Mouse (Mus musculus) MEL (cell line): Measurements from ENCODE around the gene Cul1. TPM values are rescaled to one million over a fixed set of nuclear protein-coding genes. Genes with fewer than 3 reads are reported as not detected.

Experiments used
- DNase-seq: peaks from one replicate; pipeline ENCODE4 v3.0.0; 2011; ENCODE audit warnings: low read depth, low spot score
- H3K27ac ChIP-seq: 2 replicates; pipeline ENCODE4 v1.5.1; 2012; ENCODE audit warnings: low read depth, mild to moderate bottlenecking, control low read depth, low read length, moderate library complexity; ENCODE audit not compliant: control insufficient read depth
- H3K27me3 ChIP-seq, 2 experiments: fragments of 150-350 bp in 1 of 2; sonication (generic) in 1 of 2; 2 replicates each; pipeline ENCODE4 v1.6.1; 2012; ENCODE audit warnings: low read length in 2 of 2, mild to moderate bottlenecking in 2 of 2, improper control_type of control experiment in 1 of 2, moderate library complexity in 1 of 2; ENCODE audit not compliant: insufficient read depth in 2 of 2, control insufficient read depth in 1 of 2
- H3K36me3 ChIP-seq, 2 experiments: 2 replicates each; pipeline ENCODE4 v1.6.1; 2012 to 2014; ENCODE audit warnings: low read length in 2 of 2, improper control_type of control experiment in 1 of 2, inconsistent platforms in 1 of 2, mild to moderate bottlenecking in 1 of 2; ENCODE audit not compliant: insufficient read depth in 2 of 2, control insufficient read depth in 1 of 2
- H3K4me1 ChIP-seq, 2 experiments: fragments of 150-350 bp in 1 of 2; sonication (generic) in 1 of 2; 2 replicates each; pipeline ENCODE4 v1.6.1; 2012; ENCODE audit warnings: low read length in 2 of 2, improper control_type of control experiment in 1 of 2, mild to moderate bottlenecking in 1 of 2; ENCODE audit not compliant: insufficient read depth in 2 of 2, control insufficient read depth in 1 of 2
- H3K4me3 ChIP-seq, 2 experiments: fragments of 150-350 bp in 1 of 2; sonication (generic) in 1 of 2; 2 replicates each; pipeline ENCODE4 v1.5.1; 2012; ENCODE audit warnings: low read depth in 2 of 2, low read length in 2 of 2, mild to moderate bottlenecking in 2 of 2, moderate library complexity in 2 of 2, control low read depth in 1 of 2, improper control_type of control experiment in 1 of 2; ENCODE audit not compliant: control insufficient read depth in 1 of 2, insufficient read depth in 1 of 2
- H3K79me2 ChIP-seq: 2 replicates; pipeline ENCODE4 v1.6.1; 2012; ENCODE audit warnings: mild to moderate bottlenecking, low read length, moderate library complexity; ENCODE audit not compliant: control insufficient read depth, poor library complexity, insufficient read depth
- H3K9ac ChIP-seq: 2 replicates; pipeline ENCODE4 v1.6.1; 2012; ENCODE audit warnings: low read depth, mild to moderate bottlenecking, control low read depth, low read length, moderate library complexity; ENCODE audit not compliant: control insufficient read depth, poor library complexity, severe bottlenecking
- H3K9me3 ChIP-seq: fragments of 150-350 bp; sonication (generic); replicated peaks from 2 replicates; pipeline ENCODE4 v1.6.1; 2012; ENCODE audit warnings: mild to moderate bottlenecking, low read length, improper control_type of control experiment, moderate library complexity; ENCODE audit not compliant: insufficient read depth
- CHD1 ChIP-seq: IDR thresholded peaks from 2 replicates; pipeline ENCODE4 v1.6.1; 2012; ENCODE audit warnings: low read depth, mild to moderate bottlenecking, inconsistent platforms, low read length, improper control_type of control experiment
- CHD2 ChIP-seq: IDR thresholded peaks from 2 replicates; pipeline ENCODE4 v1.6.1; 2011; ENCODE audit warnings: low read length, improper control_type of control experiment
- CTCF ChIP-seq, 3 experiments: IDR thresholded peaks in 2 of 3; conservative IDR thresholded peaks in 1 of 3; 2 replicates each; pipeline ENCODE4 v1.5.1; 2011 to 2012; ENCODE audit warnings: low read length in 3 of 3, low read depth in 2 of 3, mild to moderate bottlenecking in 2 of 3, improper control_type of control experiment in 1 of 3, inconsistent platforms in 1 of 3, mixed read lengths in 1 of 3, moderate library complexity in 1 of 3; ENCODE audit not compliant: control insufficient read depth in 1 of 3, insufficient read depth in 1 of 3, poor library complexity in 1 of 3, severe bottlenecking in 1 of 3
- E2F4 ChIP-seq: IDR thresholded peaks from 2 replicates; pipeline ENCODE4 v1.6.1; 2011; ENCODE audit warnings: low read depth, low read length, improper control_type of control experiment, borderline replicate concordance
- ELF1 ChIP-seq: IDR thresholded peaks from 2 replicates; pipeline ENCODE4 v1.6.1; 2014; ENCODE audit warnings: low read depth, mild to moderate bottlenecking, inconsistent platforms, low read length, improper control_type of control experiment, moderate library complexity
- EP300 ChIP-seq, 2 experiments: IDR thresholded peaks; 2 replicates each; pipeline ENCODE4 v1.6.1; 2011; ENCODE audit warnings: improper control_type of control experiment in 2 of 2, low read length in 2 of 2, low read depth in 1 of 2, mild to moderate bottlenecking in 1 of 2
- ETS1 ChIP-seq: IDR thresholded peaks from 2 replicates; pipeline ENCODE4 v1.6.1; 2012; ENCODE audit warnings: low read depth, mild to moderate bottlenecking, inconsistent platforms, low read length, improper control_type of control experiment, moderate library complexity
- GABPA ChIP-seq: IDR thresholded peaks from 2 replicates; pipeline ENCODE4 v1.6.1; 2012; ENCODE audit warnings: low read depth, mild to moderate bottlenecking, inconsistent platforms, low read length, improper control_type of control experiment, moderate library complexity
- GATA1 ChIP-seq: IDR thresholded peaks from 2 replicates; pipeline ENCODE4 v1.6.1; 2011; ENCODE audit warnings: low read depth, low read length, improper control_type of control experiment
- JUND ChIP-seq: IDR thresholded peaks from 2 replicates; pipeline ENCODE4 v1.6.1; 2011; ENCODE audit warnings: low read depth, mild to moderate bottlenecking, improper control_type of control experiment, low read length
- KAT2A ChIP-seq: conservative IDR thresholded peaks from 2 replicates; pipeline ENCODE4 v1.6.1; 2012; ENCODE audit warnings: low read depth, low read length, improper control_type of control experiment, inconsistent platforms
- MYB ChIP-seq: IDR thresholded peaks from 2 replicates; pipeline ENCODE4 v1.6.1; 2011; ENCODE audit warnings: mild to moderate bottlenecking, low read depth, low read length, improper control_type of control experiment
- NELFE ChIP-seq: IDR thresholded peaks from 2 replicates; pipeline ENCODE4 v1.6.1; 2011; ENCODE audit warnings: low read depth, low read length, improper control_type of control experiment
- NRF1 ChIP-seq: IDR thresholded peaks from 2 replicates; pipeline ENCODE4 v1.6.1; 2014; ENCODE audit warnings: low read depth, mild to moderate bottlenecking, inconsistent platforms, low read length, improper control_type of control experiment, moderate library complexity; ENCODE audit not compliant: poor library complexity, insufficient read depth, severe bottlenecking
- POLR2AphosphoS2 ChIP-seq: IDR thresholded peaks from 2 replicates; pipeline ENCODE4 v1.6.1; 2011; ENCODE audit warnings: low read length, improper control_type of control experiment
- RAD21 ChIP-seq: IDR thresholded peaks from 2 replicates; pipeline ENCODE4 v1.6.1; 2011; ENCODE audit warnings: mild to moderate bottlenecking, low read depth, low read length, improper control_type of control experiment
- RCOR1 ChIP-seq: IDR thresholded peaks from 2 replicates; pipeline ENCODE4 v1.6.1; 2012; ENCODE audit warnings: low read depth, mild to moderate bottlenecking, inconsistent platforms, low read length, improper control_type of control experiment
- SIN3A ChIP-seq: IDR thresholded peaks from 2 replicates; pipeline ENCODE4 v1.6.1; 2012; ENCODE audit warnings: low read length, improper control_type of control experiment, inconsistent platforms
- SMC3 ChIP-seq: IDR thresholded peaks from 2 replicates; pipeline ENCODE4 v1.6.1; 2011; ENCODE audit warnings: low read depth, low read length, improper control_type of control experiment
- TBP ChIP-seq: IDR thresholded peaks from 2 replicates; pipeline ENCODE4 v1.8.0; 2011; ENCODE audit warnings: low read depth, low read length, improper control_type of control experiment
- TCF12 ChIP-seq: IDR thresholded peaks from 2 replicates; pipeline ENCODE4 v1.6.1; 2014; ENCODE audit warnings: low read depth, mild to moderate bottlenecking, inconsistent platforms, low read length, improper control_type of control experiment, moderate library complexity
- ZMIZ1 ChIP-seq: IDR thresholded peaks from 2 replicates; pipeline ENCODE4 v1.6.1; 2012; ENCODE audit warnings: low read depth, mild to moderate bottlenecking, inconsistent platforms, low read length, improper control_type of control experiment, moderate library complexity
- polyA plus RNA-seq, 2 experiments: library from polyadenylated mRNA; stranded (reverse) in 1 of 2; unstranded in 1 of 2; fragments of >175 nt in 1 of 2; fragments of >200 nt in 1 of 2; gene quantifications; 2 replicates each; pipeline versions ENCODE4 v1.2.1 to v1.2.4; 2012; ENCODE audit warnings: low replicate concordance in 2 of 2, low read depth in 1 of 2; ENCODE audit not compliant: insufficient read length in 2 of 2, insufficient read depth in 1 of 2, missing spikeins in 1 of 2
- total RNA-seq: library from RNA; depleted of rRNA; stranded (reverse); fragments of 300-350 nt; gene quantifications from 2 replicates; pipeline ENCODE4 v1.2.3, GENCODE M21; 2012

The Cul1 gene
- total and polyA plus RNA-seq, 3 experiments = 40.4 to 58.4 TPM; not detected in 1

- Histone ChIP-seq H3K27me3 (no peaks in the 10 kb centered on the region), H3K9ac (peak overlapping the region; percentile 99), H3K9me3 (no peaks in the 10 kb centered on the region), H3K79me2 (peaks cover 53% of the 10 kb centered on the region), H3K4me1 (peaks cover 7 to 14% of the 10 kb centered on the region in 2 experiments; a peak in 3 of 4 replicates), H3K36me3 (peaks cover 0 to 44% of the 10 kb centered on the region in 2 experiments; a peak in 2 of 4 replicates), H3K4me3 (peak overlapping the region; percentile 22 to 89; a peak in 2 of 4 replicates), H3K27ac (no peak overlapping the region; the same call in 1 of the 2 replicates)
- no peak for DNase-seq
- no peak for TF ChIP-seq E2F4
- no peak for TF ChIP-seq CHD2
- 0 out of 4 replicates have a peak, but pooled peaks of 1 of the 2 experiments have one; percentile 8 for TF ChIP-seq EP300 (IDR thresholded peaks at IDR 0.05; ENCODE audit: low read depth in 1 of 2, low read length in 2 of 2)
- no peak for TF ChIP-seq RCOR1
- no peak for TF ChIP-seq CTCF (IDR thresholded peaks at IDR 0.05 in 2 of 3, conservative IDR thresholded peaks at IDR 0.05 in 1 of 3; ENCODE audit: control insufficient read depth in 1 of 3, insufficient read depth in 1 of 3, low read depth in 2 of 3, low read length in 3 of 3, poor library complexity in 1 of 3, severe bottlenecking in 1 of 3)
- TF ChIP-seq KAT2A = no peak
- no peak for TF ChIP-seq TBP
Observed at GRCm38 (mm10) chr6:47455843-47456242, 2.6 kb downstream of the Cul1 start.

DNA sequence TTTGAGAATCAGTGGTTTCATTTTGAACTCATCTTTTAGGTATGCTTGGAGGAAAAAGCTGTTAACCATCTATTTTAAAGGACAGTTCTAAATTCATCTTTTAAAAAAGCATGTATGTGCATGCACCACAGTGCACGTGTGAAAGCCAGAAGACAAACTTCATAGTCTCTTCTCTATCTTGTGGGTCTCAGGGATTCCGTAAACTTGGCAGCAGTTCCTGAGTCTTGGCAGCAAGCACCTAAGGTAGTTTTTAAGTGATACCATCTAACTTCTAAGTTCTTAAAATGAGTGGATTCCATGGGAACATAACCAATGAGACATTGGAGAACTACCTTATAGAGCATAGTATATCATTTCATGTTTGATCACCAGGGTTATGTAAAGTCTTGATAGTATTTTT, 3.7 kb downstream of the Cul1 start:
- Histone ChIP-seq H3K27ac (no peak overlapping the region), H3K9ac (no peak overlapping the region), H3K79me2 (peaks cover 61% of the 10 kb centered on the region), H3K36me3 (peaks cover 0 to 40% of the 10 kb centered on the region in 2 experiments; a peak in 2 of 4 replicates), H3K9me3 (no peaks in the 10 kb centered on the region), H3K27me3 (no peaks in the 10 kb centered on the region), H3K4me3 (no peak overlapping the region), H3K4me1 (peaks cover 7 to 8% of the 10 kb centered on the region in 2 experiments; a peak in 3 of 4 replicates)
- TF ChIP-seq SIN3A (no peak), MYB (no peak)
- no peak for DNase-seq

- no peak for TF ChIP-seq KAT2A
- peak; percentile 52; the same call in 1 of the 2 replicates for TF ChIP-seq TCF12
- TF ChIP-seq ELF1 = no peak
- 0 out of 2 replicates have a peak, but pooled peaks have one; percentile 20 for TF ChIP-seq NELFE
- peak; percentile 39 to 63 for TF ChIP-seq EP300 (IDR thresholded peaks at IDR 0.05; ENCODE audit: low read depth in 1 of 2, low read length in 2 of 2)
- peak; percentile 37; the same call in 1 of the 2 replicates for TF ChIP-seq ETS1
- no peak for TF ChIP-seq JUND
- TF ChIP-seq RCOR1 = no peak
- no peak; the same call in 1 of the 2 replicates for TF ChIP-seq POLR2AphosphoS2
- no peak for TF ChIP-seq E2F4
- TF ChIP-seq GABPA = no peak
- TF ChIP-seq GATA1 = peak; percentile 65
- no peak for TF ChIP-seq TBP
- no peak for TF ChIP-seq MYB
- TF ChIP-seq CHD1 = no peak
- peak; percentile 44 for TF ChIP-seq SMC3
- TF ChIP-seq CHD2 = no peak
- TF ChIP-seq RAD21 = peak; percentile 20; the same call in 1 of the 2 replicates
- peak in 1 of 3 experiments; percentile 43; a peak in 2 of 6 replicates for TF ChIP-seq CTCF (IDR thresholded peaks at IDR 0.05 in 2 of 3, conservative IDR thresholded peaks at IDR 0.05 in 1 of 3; ENCODE audit: control insufficient read depth in 1 of 3, insufficient read depth in 1 of 3, low read depth in 2 of 3, low read length in 3 of 3, poor library complexity in 1 of 3, severe bottlenecking in 1 of 3)
- no peak for TF ChIP-seq ZMIZ1
- TF ChIP-seq NRF1 = no peak
- TF ChIP-seq SIN3A = peak; percentile 41; the same call in 1 of the 2 replicates
- no peak overlapping the region for H3K9ac ChIP-seq
- no peaks in the 10 kb centered on the region for H3K9me3 ChIP-seq
- peaks cover 2 to 18% of the 10 kb centered on the region in 2 experiments for H3K4me1 ChIP-seq
- peaks cover 6 to 37% of the 10 kb centered on the region in 2 experiments for H3K36me3 ChIP-seq
- H3K27me3 ChIP-seq = no peaks in the 10 kb centered on the region
- peaks cover 61% of the 10 kb centered on the region for H3K79me2 ChIP-seq
- no peak overlapping the region for H3K27ac ChIP-seq
- no peak overlapping the region for H3K4me3 ChIP-seq
- peak; percentile 63 for DNase-seq
Observed at GRCm38 (mm10) chr6:47465400-47465799, 12.2 kb downstream of the Cul1 start.
